Mouse (Mus musculus) T-helper 1 cell (primary cell): ENCODE data around the gene Adk.
"Not testable (repeated sequence)": the region's sequence is repeated elsewhere in the genome, so short reads cannot be mapped to it uniquely, and the experiment has no call there.

Experiments used
- in situ Hi-C: fragments of 300-600 bp; cut with MboI, MseI; formaldehyde crosslinking; loops from one replicate; pipeline ENCODE4 v1.15.1; 2025; ENCODE audit warnings: high pct_unique_total_duplicates

The Adk gene

DNA sequence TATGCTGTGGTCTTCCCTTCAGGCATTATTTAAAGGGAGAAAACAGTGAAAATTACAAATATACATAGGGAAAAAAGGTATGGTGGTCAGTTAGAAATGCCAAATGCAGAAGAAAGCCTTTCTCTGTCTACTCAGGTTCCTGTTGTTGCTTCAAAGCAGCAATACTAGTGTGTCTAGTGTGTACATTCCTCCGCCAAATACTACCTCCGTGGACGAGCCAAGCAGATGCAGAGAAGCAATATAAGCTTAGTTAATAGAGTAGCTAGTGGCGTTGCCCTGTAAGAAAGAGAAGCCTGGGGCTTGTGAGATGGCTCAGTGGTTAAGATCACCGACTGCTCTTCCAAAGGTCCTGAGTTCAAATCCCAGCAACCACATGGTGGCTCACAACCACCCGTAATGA is 359.1 kb downstream of the Adk start:
- in situ Hi-C loops: no loop called here

DNA sequence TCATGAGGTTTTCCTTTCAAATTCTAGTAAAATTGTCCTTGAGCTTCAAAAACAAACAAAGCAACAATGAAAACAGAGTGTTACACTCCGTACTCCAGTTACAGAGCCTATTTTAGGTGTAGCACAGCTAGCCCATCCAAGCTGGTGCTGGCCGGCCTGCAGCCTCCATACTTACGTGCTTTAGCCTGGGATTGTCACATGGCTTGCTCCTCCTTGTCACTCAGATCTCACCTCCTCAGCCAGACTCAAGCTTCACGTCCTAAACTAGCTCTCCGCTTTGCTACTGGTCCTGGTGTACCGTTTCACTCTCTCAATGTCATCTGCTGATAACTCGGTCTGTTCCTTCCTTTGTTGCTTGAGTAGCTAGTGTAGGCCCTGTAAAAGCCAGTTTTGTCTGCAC is 366.0 kb downstream of the Adk start:
- in situ Hi-C loops: no loop called here

DNA sequence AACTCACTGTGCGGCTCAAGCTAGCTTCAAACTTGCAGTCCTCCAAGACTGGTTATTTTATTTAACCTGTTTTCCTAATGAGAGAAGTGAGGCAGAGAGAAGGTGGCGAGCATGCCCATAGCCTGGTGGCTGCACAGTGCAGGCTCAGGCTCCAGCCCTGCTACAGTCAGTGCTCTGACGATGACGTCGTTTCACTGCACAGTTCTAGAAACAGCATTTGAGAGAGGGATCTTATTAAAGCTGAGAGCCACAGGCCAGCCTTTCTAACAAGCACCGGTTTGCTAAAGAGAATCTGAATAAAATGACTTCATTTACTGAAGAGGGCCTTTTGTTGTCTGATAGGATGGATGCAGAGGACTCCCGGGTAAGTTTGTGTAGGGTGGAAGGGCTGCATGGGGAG is 375.0 kb downstream of the Adk start:
- in situ Hi-C loops: no loop called here

DNA sequence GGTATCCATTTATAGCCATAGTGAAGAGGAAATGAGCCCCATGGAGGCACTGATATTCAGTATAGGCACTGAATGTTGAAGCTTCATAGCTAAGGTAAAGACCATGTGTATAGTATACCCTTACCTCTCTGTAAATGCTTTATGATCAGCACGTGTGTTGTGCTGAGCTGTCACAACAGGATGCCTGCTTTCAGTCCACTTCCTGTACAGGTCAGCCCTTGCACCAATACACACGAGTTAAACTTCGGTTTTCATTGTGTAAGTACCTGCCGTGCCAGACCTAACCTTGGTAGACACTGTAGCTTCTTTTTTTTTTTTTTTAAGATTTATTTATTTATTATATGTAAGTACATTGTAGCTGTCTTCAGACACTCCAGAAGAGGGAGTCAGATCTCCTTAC is 381.0 kb downstream of the Adk start:
- in situ Hi-C loops: no loop called here

DNA sequence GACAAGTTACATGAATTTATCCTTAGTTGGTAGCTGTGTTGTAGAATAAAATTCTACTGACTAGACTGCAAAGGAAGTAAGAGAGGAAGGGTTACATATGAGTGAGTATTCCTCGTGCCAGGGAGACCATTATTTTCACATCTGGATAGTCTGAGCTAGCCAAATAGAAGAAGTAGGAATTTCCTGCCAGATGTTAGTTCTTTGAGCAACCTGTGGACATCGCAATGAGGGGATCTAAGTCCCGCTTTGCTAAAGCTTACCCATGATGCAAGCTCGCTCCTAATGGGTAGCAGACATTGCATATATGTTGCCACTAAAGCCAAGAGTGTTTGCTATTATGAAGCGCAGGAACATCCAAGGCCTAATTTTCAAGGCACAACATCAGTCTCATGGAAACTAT is 381.6 kb downstream of the Adk start:
- in situ Hi-C loops: no loop called here

DNA sequence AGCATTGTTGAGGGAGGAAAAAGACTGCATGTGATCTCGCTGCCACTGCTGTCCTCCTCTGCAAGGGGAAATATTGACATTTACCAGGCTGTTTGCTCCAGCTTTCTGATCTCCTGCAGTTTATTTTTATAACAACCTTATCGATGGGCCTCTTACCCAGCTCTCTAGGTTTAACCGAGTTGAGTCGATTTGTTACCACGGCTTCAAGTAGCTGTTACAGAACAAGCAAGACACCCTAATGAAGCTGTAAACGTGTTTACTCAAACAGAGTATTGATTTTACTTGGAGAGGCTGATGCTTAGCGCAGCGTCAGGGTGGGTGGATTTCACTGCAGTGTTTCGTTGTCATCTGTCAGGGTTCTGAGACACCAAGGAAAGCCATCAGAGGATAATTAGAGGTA is 382.3 kb downstream of the Adk start:
- in situ Hi-C loops: no loop called here

DNA sequence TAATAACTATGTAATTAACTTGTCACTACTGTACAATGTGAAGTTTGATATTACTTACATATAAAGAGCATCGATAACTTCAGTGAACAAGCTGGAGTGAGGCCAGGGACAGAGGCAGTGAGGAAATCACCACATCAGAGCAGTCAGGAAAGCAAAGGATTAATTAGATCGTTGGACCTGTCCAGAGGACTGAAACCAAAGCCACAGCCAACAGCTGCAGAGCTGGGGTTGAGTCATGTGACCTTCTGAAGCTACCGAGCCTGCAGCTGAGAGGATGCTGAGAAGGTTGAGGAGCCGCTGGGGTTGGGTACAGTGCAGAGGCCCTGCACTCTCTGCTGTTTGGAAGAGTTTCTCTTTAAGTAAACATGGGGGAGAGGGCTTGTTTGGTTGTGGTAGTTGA is 387.4 kb downstream of the Adk start:
- in situ Hi-C loops: no loop called here

DNA sequence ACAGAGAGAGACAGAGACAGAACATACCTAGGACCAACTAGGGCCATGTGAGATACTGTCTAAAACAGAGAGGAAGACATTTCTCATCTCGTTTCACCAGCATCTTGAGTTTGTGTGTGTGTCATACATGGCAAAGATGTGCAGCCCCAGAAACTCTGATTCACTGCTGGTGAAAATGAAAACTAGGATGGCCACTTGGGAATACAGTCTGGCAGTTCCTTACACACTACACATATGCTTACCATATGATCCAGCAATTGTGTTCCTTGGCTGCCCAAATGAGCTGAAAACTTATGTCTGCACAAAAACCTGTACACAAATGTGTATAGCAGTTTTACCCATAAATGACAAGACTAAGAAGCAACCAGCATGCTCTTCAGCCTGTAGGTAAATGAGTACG is 388.2 kb downstream of the Adk start:
- in situ Hi-C loops: no loop called here

DNA sequence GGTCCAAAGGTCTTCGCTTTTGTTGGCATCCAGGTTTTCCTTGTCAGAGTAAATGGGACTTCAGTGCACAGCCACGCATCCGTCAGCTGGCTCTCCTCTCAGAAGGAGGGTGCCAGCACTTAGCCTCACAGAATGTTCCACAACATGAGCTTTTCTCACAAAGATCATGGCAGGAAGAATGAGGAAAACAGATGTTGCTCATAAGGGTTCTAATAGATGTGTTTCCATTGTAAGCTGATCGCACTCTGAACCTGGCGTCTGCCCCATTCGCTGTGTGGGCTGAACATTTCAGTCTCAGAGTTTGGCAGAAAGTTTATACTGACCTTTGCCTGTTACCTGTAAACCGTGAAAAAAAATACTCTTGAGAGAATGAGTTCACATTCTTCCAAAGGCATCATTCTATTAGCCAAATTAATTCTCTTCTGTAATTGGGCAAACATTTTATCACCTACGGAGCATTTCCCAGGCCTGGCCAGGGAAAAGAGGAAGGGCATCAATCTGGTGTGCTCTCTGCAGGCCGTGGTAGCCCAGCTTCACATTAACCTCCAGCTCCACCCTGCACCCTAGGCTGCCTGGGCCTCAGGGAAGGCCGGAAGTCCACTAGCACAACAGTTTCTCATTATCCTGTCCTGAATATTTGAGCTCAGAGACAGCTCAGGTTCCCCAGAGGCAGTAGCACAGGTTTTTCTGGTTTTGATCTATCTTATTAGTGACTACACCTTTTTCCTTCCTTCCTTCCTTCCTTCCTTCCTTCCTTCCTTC is 389.6 kb downstream of the Adk start:
- in situ Hi-C loops: no loop called here

DNA sequence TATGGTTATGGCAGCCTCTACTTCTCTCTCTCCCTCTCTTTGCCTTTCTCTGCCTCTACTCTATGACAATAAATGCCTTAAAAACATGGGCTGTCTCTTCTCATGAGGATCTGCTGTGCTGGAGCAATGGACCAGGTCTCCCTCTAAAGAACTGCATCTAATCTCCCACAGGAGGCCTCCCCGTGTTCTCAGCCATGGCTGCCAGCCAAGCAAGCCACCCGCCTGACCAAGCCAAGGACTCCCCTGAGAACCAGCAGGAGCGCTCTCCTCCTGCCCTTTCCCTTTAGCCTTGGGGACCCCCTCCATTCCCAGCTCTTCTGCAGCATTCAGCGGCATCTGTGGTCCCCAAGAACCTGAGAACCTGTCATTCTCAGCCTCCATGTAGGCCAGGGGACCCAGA is 400.2 kb downstream of the Adk start:
- in situ Hi-C loops: no loop called here

DNA sequence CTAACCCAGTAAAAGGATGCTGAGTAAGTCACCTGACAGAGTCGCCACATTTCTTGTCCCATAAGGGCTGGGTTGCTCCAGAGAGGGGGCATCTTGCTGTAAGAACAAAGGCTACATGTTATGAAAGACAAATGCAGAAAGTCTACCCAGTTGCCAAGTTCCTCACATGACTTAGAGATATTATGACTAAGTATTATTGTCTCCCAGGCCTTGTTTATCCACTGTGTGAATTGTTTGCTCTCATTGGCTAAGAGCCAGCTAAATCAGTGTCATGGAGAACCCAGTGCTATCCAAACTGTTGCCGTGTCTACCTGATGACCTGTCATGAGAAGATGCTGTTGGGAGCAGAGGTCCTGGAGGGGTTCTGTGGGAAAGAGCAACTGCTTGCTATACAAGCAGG is 401.5 kb downstream of the Adk start:
- in situ Hi-C loops: no loop called here

DNA sequence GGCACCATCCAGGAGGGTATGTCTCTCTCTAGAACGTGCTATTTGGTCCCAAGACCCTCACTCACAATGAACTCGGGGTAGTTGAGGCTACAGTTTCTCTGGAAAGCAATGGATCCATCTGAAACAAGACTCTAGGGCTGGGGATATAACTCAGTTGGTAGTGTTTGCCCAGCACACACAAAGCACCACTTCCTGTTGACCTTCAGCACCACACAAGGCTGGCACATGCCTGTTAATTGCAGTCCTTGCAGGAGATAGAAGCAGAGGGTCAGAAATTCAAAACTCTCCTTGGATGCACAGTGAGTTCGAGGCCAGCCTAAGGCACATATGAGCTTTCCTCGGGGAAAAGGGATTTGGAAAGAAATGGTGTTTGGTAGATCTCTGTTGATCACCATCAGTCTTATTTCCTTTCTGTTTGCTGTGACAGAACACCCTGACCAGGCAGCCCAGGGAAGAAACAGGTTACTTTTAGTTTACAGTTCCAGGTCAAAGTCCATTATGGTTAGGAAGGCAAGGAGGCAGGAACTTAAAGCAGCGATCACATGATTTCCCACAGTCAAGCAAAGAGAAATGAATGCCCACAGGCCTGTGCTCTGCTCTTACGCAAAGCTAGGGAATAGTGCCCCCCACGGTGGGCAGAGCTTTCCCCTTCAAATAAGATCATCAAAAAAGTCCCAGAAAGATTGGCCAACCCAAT is 403.4 kb downstream of the Adk start:
- in situ Hi-C loops: no loop called here

DNA sequence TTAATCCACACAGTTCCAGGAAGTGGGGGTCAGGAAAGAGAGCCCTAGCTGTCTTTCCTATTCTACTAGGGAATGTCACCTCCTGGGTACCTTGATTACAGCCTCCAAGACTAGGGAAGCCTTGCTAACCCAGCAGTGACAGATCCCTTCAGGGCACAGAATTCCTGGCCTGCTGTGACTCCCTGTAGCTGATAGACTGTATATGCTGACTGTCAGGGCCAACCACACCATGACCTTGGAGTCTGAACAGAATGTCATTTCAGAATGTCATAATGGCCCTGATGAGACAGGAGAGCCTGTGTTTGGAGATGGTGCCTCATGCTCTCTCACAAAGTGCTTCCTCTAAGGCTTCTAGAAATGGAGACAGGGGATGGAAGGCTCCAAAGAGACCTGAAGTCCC is 404.2 kb downstream of the Adk start:
- in situ Hi-C loops: no loop called here

DNA sequence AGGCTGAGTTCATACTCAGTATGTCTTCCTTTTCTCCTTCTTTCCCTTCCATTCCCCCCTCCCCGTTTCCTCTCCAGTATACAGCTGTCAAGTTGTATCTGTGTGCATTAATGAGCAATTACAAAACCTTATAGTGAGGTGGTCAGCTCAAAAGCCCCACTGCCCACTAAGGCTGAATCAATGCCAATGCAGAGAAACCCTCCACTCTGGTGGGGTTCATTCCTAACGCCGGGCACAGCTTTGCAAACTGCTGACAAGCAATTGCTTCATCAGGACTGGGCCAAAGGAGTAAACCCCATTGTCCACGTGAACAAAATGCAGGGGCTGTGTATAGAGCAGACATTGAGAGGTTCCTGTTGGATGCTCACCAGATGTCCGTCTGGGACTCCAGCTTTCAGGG is 405.5 kb downstream of the Adk start:
- in situ Hi-C loops: no loop called here

DNA sequence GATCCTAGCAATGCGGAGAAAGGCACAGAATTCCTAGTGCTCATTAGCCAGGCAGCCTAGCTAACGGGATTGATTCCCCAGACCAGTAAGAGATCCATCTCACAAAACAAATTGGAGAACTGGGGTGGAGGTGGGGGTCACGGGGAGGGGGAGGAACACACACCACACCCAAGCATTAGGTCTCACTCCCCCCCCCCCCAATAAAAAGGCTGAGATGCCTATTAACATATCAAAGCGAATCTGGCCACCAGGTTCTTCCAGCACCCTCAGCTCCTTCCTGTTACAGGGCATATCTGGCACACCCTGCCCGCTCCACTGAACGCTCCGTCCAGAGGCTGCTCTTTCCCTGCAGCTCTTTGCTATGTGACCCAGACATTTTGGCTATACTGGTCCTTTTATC is 406.3 kb downstream of the Adk start:
- in situ Hi-C loops: no loop called here

DNA sequence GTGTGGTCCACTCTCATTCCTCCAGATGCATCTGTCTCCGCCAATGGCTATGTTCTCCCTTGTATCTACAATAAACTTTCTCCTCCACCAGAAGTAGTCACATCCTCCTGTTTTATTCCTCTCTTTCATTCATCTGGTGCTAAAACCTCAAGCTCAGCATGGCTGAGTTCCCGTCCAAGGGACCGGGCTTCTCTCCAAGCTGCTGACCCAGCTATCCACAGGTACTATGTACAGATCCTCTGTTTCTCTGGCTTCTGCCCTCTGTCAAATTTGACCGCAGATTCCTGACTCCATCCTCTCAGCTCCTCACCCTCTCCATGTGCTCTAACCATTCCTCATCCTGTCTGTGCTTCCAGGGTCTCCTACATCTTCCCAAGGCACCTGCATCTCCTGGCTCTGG is 406.8 kb downstream of the Adk start:
- in situ Hi-C loops: no loop called here

DNA sequence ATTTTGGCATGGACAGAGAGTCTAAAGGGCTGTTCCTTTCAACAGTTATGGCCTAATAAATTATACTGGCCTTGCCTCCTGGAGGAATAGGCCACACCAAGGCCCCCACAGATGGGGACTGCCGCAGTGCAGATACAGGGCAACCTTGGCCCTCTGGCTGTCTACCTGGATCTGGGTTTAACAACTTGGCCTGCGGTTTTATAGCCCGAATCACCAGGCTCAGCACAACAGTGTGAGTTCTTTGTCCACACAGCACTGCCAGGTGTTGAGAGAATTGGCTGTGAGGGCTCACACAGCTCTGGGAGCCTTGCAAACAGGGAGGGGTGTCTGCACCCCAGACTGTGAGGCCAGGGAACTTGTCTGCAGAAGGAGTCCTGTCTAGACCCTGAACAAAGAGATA is 410.0 kb downstream of the Adk start:
- in situ Hi-C loops: no loop called here

DNA sequence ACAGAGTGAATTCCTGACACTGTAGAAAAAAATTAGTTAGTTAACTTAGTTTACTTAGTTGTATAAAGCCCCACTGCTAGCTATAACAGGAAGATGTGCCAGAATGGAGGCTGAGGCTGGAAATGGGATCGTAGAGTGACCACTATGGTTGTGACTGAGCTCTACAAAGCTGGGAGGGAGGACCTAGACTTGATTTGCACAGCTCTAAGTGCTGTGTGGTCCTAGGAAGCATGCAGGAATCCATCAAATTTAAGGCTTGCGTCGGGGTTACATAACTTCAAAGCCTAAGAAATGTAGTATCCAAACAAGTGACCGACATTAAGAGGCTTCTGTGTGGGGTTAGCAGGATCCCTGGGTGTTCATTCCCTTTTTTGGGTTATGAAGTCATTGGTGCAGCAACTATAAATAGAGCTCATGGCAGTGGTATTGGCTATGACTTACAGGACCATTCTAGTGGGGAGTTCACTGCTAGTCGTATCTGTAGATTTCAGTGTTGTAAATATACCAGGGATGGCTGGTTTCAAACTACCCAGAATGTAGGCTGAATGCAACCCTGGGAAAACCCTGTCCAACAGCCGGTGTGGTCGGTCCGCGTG is 410.8 kb downstream of the Adk start:
- in situ Hi-C loops: no loop called here

DNA sequence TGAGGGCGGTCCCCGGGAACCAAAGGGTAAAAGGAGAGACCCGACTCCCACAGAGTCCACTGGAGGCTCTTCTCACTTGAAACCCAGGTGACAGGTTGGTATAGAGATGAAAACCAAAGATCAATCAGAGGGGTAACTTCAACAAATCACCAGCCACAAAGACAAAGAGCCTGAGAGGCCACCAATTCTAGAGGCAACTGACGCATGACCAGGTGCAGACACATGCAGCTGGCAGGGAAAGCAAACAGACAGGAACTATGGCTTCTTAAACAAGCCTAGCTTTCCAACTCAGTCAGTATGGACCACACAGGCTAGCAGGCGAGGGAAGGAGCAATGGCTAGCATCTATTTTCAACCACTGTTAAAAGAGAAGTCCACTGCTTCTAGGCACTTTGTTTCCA is 418.0 kb downstream of the Adk start:
- in situ Hi-C loops: no loop called here

DNA sequence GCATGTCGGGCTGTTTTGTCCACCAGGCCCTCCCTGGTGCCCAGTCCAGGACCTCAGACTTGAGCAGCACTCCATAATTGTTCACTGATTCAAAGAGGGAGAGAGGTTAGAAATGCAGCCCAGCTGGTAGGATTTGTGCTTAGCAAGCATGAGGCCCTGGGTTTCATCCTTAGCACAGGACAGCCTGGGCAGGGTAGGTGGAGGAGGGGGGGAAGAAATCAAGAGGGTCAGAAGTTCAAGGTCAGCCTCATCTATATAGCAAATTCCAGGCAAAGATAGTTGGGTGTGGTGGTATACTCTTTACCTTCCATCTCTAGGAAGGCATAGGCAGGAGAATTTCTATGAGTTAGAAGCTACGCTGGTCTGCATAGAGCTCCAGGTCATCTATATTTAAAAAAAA is 419.6 kb downstream of the Adk start:
- in situ Hi-C loops: no loop called here

DNA sequence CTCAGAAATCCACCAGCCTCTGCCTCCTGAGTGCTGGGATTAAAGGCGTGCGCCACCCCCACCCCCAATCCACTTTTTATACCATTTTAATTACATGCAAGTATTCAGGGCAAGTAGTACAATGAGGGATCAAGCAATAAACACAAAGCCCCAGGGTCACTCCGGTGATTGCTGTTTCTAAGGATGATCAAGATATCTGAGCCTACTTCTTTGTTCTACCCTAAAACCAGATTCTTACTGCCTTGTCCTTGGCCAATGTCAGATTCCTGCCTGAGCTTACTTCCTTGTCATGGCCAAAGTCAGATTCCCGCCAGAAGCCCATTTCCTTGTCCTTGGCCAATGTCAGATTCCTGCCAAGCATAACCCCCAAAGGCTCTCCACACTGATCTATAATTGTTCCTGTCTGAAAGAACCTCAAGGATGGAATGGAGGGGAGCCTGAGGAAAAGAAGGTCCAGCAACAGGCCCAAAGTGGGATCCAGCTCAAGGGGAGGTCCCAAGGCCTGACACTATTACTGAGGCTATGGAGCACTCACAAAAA is 422.3 kb downstream of the Adk start:
- in situ Hi-C loops: not testable (repeated sequence)

DNA sequence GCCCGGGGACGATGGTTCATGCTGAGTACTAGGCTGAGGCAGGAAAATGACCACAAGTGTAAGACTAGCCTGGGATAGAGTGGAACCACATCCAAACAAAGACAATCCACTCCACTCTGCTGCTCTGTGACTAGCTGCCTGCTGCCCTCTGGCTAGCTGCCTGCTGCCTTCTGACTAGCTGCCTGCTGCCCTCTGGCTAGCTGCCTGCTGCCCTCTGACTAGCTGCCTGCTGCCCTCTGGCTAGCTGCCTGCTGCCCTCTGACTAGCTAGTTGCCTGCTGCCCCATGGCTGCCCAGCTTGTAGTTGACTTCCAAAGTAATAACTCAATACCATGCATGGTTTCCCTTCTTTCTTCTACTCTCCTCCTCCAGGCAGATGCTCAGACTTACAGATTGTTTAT is 424.8 kb downstream of the Adk start:
- in situ Hi-C loops: no loop called here

DNA sequence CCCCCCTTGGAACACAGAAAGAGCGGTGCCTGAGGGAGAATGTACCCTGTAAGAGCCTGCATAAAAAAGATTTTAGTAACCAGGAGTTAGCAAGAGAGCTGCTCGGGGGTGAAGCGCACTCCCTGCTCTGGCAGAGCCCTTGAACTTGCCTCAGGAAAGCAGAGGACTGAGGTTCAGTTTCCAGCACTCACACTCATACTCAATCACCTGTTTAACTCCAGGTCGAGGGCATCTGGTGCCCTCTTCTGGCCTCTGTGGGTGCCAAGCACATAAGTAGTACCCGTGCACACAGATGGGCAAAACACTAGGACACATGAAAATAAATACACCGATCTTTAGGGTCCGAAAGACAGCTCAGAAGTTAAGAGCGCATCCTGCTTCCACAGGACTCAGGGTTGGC is 427.2 kb downstream of the Adk start:
- in situ Hi-C loops: no loop called here
